Mouse (Mus musculus) MN1 (cell line): Measurements from ENCODE around the gene Spin4.

Source experiments
- DNase-seq: peaks from one replicate; pipeline ENCODE4 v3.0.0-alpha.2; 2016; ENCODE audit warnings: low spot score

Spin4 gene

GRCm38 (mm10) chrX:95026361-95026892 is at the start of gene Spin4:
TSS of gene Spin4 (minus strand) at chrX:95026682.
- DNase-seq = peak; percentile 72

DNA sequence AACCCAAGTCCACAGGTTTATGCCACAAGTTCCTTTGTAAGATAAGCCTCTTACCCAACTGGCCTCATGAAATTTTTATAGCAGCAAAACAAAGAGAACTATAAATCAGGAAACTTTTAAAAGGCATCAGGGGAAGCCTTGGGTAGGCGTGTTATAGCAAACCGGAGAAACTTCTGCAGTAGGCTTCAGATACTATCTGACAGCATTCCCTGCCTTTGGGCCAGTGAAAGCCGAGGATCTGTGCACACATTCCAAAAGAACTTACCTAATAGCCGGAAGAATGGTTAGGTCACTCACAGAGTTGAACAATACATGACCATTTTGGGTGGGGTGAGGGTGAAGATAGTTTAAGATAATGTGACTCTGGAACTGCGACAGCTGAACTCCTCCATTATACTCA is 1.4 kb upstream of the Spin4 start:
- no peak for DNase-seq

DNA sequence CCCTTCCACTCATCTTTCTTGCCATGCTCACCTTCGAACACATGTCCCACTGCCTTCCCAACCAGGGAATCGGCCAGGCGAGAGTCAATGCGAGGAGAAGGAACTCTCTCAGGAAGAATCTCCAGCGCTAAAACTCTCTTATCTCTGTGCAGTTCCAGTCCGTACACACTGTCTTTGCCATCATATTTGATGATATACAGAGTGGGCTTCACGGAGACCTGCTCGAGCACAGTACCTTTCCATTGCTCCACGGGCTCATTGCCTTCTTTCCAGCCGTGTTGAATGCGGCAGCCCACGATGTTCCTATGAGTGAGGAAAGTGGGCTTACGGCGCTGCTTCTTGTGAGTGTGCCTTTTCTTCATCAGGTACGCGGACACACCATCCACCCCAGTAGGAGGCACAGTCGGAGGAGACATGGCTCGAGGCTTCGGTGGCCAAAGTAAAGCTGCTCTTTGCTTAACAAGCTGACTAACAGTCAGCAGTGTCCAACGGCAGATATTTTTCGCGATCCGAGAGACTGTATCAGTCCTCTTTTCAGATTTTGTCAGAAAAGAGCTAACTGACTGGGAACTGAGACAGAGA is 612 bp downstream of the Spin4 start:
- no peak for DNase-seq

DNA sequence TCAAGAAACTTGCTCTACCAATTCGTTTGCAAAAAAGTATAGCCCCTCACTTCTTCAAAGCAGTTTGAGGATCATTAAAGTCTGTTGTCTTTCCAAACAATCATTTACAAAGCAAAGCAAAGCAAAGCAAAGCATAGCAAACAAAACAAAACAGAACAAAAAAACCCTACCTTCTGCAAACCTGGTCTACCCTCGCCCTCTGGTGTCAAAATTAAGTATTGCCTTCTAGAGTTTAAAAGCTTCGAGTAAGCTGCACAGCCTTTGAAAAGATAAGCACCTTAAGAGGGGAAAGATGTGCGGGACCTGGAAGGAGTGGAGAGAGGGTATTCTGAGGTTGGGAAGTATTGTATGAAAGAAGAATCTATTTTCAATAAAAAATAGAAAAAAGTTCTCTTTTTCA is 14.4 kb downstream of the Spin4 start:
- peak; percentile 47 for DNase-seq

- no peak for DNase-seq
Observed at GRCm38 (mm10) chrX:94998845-94999244, 27.6 kb downstream of the Spin4 start.

DNA sequence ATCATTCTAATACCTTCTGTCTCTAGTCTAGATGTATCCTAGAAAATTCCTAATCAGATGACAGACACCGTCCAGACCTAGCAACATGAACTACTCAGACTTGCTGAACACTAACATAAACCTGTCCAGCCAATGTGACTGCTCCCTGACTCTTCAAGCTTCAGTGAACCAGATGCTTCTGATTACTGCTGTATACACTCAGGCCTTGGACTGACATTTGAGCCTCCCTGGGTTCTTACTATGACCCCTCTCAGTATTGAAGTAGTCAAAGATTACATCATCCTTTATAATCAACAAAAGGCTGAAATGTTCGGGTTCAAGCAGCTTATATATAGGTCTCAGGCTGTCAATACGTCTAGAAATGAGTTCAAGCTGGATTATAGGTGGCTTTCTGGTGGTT is 32.4 kb downstream of the Spin4 start:
- no peak for DNase-seq

GRCm38 (mm10) chrX:94990903-94991302 is 35.6 kb downstream of the Spin4 start:
- DNase-seq = peak; percentile 10

DNA sequence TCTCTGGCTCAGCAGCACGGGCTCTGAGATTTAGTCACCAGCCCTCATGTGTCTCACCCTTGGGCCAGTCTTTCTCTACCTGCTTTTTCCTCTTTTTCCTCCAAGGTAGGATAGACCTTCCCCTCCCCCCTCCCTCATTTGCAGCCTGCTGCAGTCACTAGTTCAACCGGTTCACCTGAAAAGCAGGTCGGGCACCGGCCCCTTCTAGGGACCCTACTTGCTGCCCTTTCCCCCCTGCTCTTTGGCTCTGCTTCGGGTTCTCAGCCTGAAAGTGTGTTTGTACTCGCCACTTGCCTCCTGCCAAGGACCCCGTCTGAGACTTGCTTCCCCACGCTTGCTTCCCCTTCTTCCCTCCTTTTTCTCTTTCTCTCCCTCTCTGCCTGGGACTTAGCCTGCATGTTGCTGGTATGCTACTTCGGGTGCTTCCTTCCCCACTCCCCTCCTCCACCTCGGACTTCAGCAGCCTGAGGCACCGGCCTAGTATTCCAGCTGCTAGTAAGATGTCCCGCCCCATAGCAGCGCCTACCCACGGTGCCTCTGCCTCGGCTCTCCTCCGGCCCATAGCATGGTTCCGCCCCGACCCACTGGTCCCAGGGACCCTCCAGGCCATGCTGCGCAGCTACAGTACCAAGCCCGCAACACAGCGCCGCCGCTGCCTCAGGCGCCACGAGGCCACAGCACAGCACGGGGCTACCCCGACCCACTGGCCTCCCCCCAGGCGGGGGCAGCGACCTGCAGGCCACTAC is 36.2 kb downstream of the Spin4 start:
- peak; percentile 35 for DNase-seq
